Mouse (Mus musculus) CH12.LX (cell line): Measurements from ENCODE around the gene Fbxw8. TPM values are rescaled to one million over a fixed set of nuclear protein-coding genes. Genes with fewer than 3 reads are reported as not detected.

Experiments
- DNase-seq: peaks from one replicate; pipeline ENCODE4 v3.0.0-alpha.2; 2013; ENCODE audit errors: extremely low read depth
- H3K27ac ChIP-seq: 2 replicates; pipeline ENCODE4 v1.5.1; 2012; ENCODE audit warnings: low read depth, mild to moderate bottlenecking, control low read depth, moderate library complexity; ENCODE audit not compliant: insufficient read depth
- H3K27me3 ChIP-seq: replicated peaks from 2 replicates; pipeline ENCODE3; 2012; ENCODE audit warnings: inconsistent platforms
- H3K36me3 ChIP-seq, 2 experiments: replicated peaks in 1 of 2; 2 replicates each; pipeline versions ENCODE3 to v1.6.1; 2012; ENCODE audit warnings: inconsistent platforms in 1 of 2, low read length in 1 of 2, mild to moderate bottlenecking in 1 of 2, mixed read lengths in 1 of 2, moderate library complexity in 1 of 2; ENCODE audit not compliant: control insufficient read depth in 1 of 2, insufficient read depth in 1 of 2
- H3K4me1 ChIP-seq, 2 experiments: 2 replicates each; pipeline ENCODE4 v1.6.1; 2012; ENCODE audit warnings: inconsistent platforms in 1 of 2, moderate library complexity in 1 of 2; ENCODE audit not compliant: insufficient read depth in 2 of 2, control insufficient read depth in 1 of 2
- H3K4me2 ChIP-seq: 2 replicates; pipeline ENCODE4 v1.6.1; 2012; ENCODE audit warnings: low read depth, mild to moderate bottlenecking, control low read depth; ENCODE audit not compliant: poor library complexity, insufficient read depth, severe bottlenecking
- H3K4me3 ChIP-seq, 3 experiments: fragments of 150-350 bp in 1 of 3; sonication (generic) in 1 of 3; replicated peaks in 1 of 3; 2 replicates each; pipeline versions ENCODE3 to v1.5.1; 2011 to 2012; ENCODE audit warnings: low read depth in 2 of 3, low read length in 2 of 3, mild to moderate bottlenecking in 2 of 3, moderate library complexity in 2 of 3, control low read depth in 1 of 3, improper control_type of control experiment in 1 of 3, inconsistent platforms in 1 of 3, mixed read lengths in 1 of 3; ENCODE audit not compliant: poor library complexity in 1 of 3
- H3K79me2 ChIP-seq: replicated peaks from 2 replicates; pipeline ENCODE4 v1.6.1; 2012; ENCODE audit warnings: mild to moderate bottlenecking, moderate library complexity; ENCODE audit not compliant: control insufficient read depth, poor library complexity, insufficient read depth, severe bottlenecking; ENCODE audit errors: extremely low read depth
- H3K9ac ChIP-seq: 2 replicates; pipeline ENCODE4 v1.6.1; 2012; ENCODE audit warnings: low read depth, mild to moderate bottlenecking, control low read depth, moderate library complexity; ENCODE audit not compliant: insufficient read depth
- H3K9me3 ChIP-seq: replicated peaks from 2 replicates; pipeline ENCODE3; 2012; ENCODE audit warnings: low read length, inconsistent platforms, mixed read lengths
- CHD1 ChIP-seq: IDR thresholded peaks from 2 replicates; pipeline ENCODE4 v1.6.1; 2012; ENCODE audit warnings: low read depth, low read length, improper control_type of control experiment, inconsistent platforms
- CHD2 ChIP-seq: IDR thresholded peaks from 2 replicates; pipeline ENCODE4 v1.6.1; 2011; ENCODE audit warnings: low read length, improper control_type of control experiment
- GABPA ChIP-seq: IDR thresholded peaks from 2 replicates; pipeline ENCODE4 v1.6.1; 2012; ENCODE audit warnings: low read depth, low read length, improper control_type of control experiment, inconsistent platforms; ENCODE audit not compliant: insufficient replicate concordance
- HCFC1 ChIP-seq: IDR thresholded peaks from 2 replicates; pipeline ENCODE4 v1.6.1; 2012; ENCODE audit warnings: low read depth, mild to moderate bottlenecking, inconsistent platforms, low read length, improper control_type of control experiment
- JUND ChIP-seq: conservative IDR thresholded peaks from 2 replicates; pipeline ENCODE4 v1.6.1; 2011; ENCODE audit warnings: low read depth, low read length, improper control_type of control experiment
- MAZ ChIP-seq: IDR thresholded peaks from 2 replicates; pipeline ENCODE4 v1.6.1; 2012; ENCODE audit warnings: low read depth, mild to moderate bottlenecking, inconsistent platforms, low read length, improper control_type of control experiment, moderate library complexity
- MEF2A ChIP-seq: IDR thresholded peaks from 2 replicates; pipeline ENCODE4 v1.6.1; 2014; ENCODE audit warnings: low read depth, mild to moderate bottlenecking, inconsistent platforms, low read length, improper control_type of control experiment, borderline replicate concordance
- MXI1 ChIP-seq: IDR thresholded peaks from 2 replicates; pipeline ENCODE4 v1.6.1; 2011; ENCODE audit warnings: mild to moderate bottlenecking, low read depth, low read length, improper control_type of control experiment
- MYC ChIP-seq: IDR thresholded peaks from 2 replicates; pipeline ENCODE4 v1.6.1; 2011; ENCODE audit warnings: low read depth, mild to moderate bottlenecking, improper control_type of control experiment, low read length
- POLR2AphosphoS2 ChIP-seq: IDR thresholded peaks from 2 replicates; pipeline ENCODE4 v1.6.1; 2011; ENCODE audit warnings: low read depth, low read length, improper control_type of control experiment
- SMC3 ChIP-seq: IDR thresholded peaks from 2 replicates; pipeline ENCODE4 v1.6.1; 2011; ENCODE audit warnings: low read depth, low read length, improper control_type of control experiment
- TBP ChIP-seq: conservative IDR thresholded peaks from 2 replicates; pipeline ENCODE4 v1.6.1; 2011; ENCODE audit warnings: low read depth, low read length, improper control_type of control experiment
- USF2 ChIP-seq: conservative IDR thresholded peaks from 2 replicates; pipeline ENCODE4 v1.6.1; 2011; ENCODE audit warnings: low read depth, low read length, improper control_type of control experiment
- ZC3H11A ChIP-seq: IDR thresholded peaks from 2 replicates; pipeline ENCODE4 v1.6.1; 2012; ENCODE audit warnings: low read depth, mild to moderate bottlenecking, inconsistent platforms, low read length, improper control_type of control experiment
- ZNF384 ChIP-seq: IDR thresholded peaks from 2 replicates; pipeline ENCODE4 v1.6.1; 2012; ENCODE audit warnings: low read depth, low read length, improper control_type of control experiment, inconsistent platforms
- dilution Hi-C: fragments of 300-500 bp; cut with MboI; formaldehyde crosslinking; loops from 2 replicates; pipeline ENCODE4 v1.14.3; 2020; ENCODE audit warnings: low sequenced_read_pairs; ENCODE audit not compliant: extremely low pct_unique_long_range_greater_than_20kb, extremely low pct_ligation_motif_present
- in situ Hi-C: fragments of 300-500 bp; cut with MboI; formaldehyde crosslinking; loops from 3 replicates; pipeline ENCODE4 v1.14.3; 2019; ENCODE audit warnings: low sequenced_read_pairs, low pct_ligation_motif_present, low pct_unique_long_range_greater_than_20kb, mixed read lengths
- polyA plus RNA-seq: library from polyadenylated mRNA; unstranded; fragments of >175 nt; gene quantifications from 2 replicates; pipeline ENCODE4 v1.2.1, GENCODE M21; 2012; ENCODE audit warnings: low read depth; ENCODE audit not compliant: insufficient read length
- total RNA-seq, 2 experiments: library from RNA; depleted of rRNA; stranded (reverse); fragments of 300-350 nt in 1 of 2; fragments of >200 nt in 1 of 2; gene quantifications; 2 replicates each; pipeline ENCODE4 v1.2.3; 2012 to 2014

Gene Fbxw8
- total and polyA plus RNA-seq, 3 experiments: 41.7 to 50.9 (median 47.3) TPM

GRCm38 (mm10) chr5:118169222-118170221 lies 14.3 kb upstream of the Fbxw8 start:
- no peaks in the 10 kb centered on the region for H3K36me3 ChIP-seq
- no peak overlapping the region for H3K27ac ChIP-seq
- peaks cover 0 to 9% of the 10 kb centered on the region in 2 experiments; a peak in 2 of 4 replicates for H3K4me1 ChIP-seq
- dilution Hi-C loops (no loop called here), in situ Hi-C loops (no loop called here)
- no peak for TF ChIP-seq MXI1
- TF ChIP-seq MYC: no peak
- H3K27me3 ChIP-seq: peaks cover 74% of the 10 kb centered on the region
- DNase-seq: no peak
- H3K4me3 ChIP-seq: no peak overlapping the region
- no peaks in the 10 kb centered on the region for H3K79me2 ChIP-seq
- H3K9ac ChIP-seq: no peak overlapping the region
- no peak overlapping the region for H3K4me2 ChIP-seq
- peaks cover 6% of the 10 kb centered on the region for H3K9me3 ChIP-seq

GRCm38 (mm10) chr5:118167561-118167995 lies 12.3 kb upstream of the Fbxw8 start:
- peaks cover 73% of the 10 kb centered on the region for H3K27me3 ChIP-seq
- TF ChIP-seq JUND: no peak
- no peak for TF ChIP-seq MEF2A
- TF ChIP-seq TBP: no peak
- no peak for TF ChIP-seq SMC3
- TF ChIP-seq HCFC1: no peak
- TF ChIP-seq CHD1: no peak
- TF ChIP-seq USF2: no peak
- no peak for TF ChIP-seq POLR2AphosphoS2
- TF ChIP-seq ZNF384: no peak
- TF ChIP-seq MAZ: no peak
- no peak for TF ChIP-seq CHD2
- no peak for TF ChIP-seq GABPA
- TF ChIP-seq MYC: no peak
- TF ChIP-seq ZC3H11A: no peak
- TF ChIP-seq, all 38 proteins: peak for 0

More at GRCm38 (mm10) chr5:118167561-118167995, 12.3 kb upstream of the Fbxw8 start:
- H3K79me2 ChIP-seq: no peaks in the 10 kb centered on the region
- in situ Hi-C loops (no loop called here), dilution Hi-C loops (no loop called here)
- no peak overlapping the region for H3K9ac ChIP-seq
- H3K9me3 ChIP-seq: peaks cover 6% of the 10 kb centered on the region
- no peak overlapping the region for H3K4me2 ChIP-seq
- no peak for DNase-seq
- no peak overlapping the region for H3K27ac ChIP-seq
- H3K36me3 ChIP-seq: no peaks in the 10 kb centered on the region
- H3K4me3 ChIP-seq: no peak overlapping the region
- peaks cover 0 to 9% of the 10 kb centered on the region in 2 experiments; a peak in 2 of 4 replicates for H3K4me1 ChIP-seq
